Mouse (Mus musculus) G1E (cell line): ENCODE results near the gene Ddi2.

Experiments
- CTCF ChIP-seq: IDR thresholded peaks from 2 replicates; pipeline ENCODE4 v1.5.1; 2012; ENCODE audit warnings: low read depth, low read length, inconsistent platforms, mixed read lengths
- GATA1 ChIP-seq: IDR thresholded peaks from 2 replicates; pipeline ENCODE4 v1.6.1; 2012; ENCODE audit warnings: borderline replicate concordance, low read length, inconsistent platforms, mixed read lengths

DNA sequence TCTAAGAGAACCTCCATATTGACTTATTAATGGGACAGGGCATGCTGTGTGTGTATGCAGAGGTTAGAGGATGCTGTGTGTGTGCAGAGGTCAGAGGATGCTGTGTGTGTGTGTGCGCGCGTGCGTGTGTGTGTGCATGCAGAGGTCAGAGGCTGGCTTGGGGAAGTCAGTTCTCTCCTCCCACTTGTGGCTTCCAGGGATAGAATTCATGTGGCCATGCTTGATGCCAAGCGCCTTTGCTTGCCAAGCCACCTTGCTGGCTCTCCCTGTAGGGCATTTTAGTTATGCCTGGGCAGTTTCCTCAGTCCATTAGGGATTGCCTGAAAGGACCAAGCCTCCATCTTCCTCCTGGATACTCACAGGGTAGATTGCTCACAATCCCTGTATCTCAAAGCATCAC lies 86.5 kb downstream of the Ddi2 start:
- TF ChIP-seq CTCF (no peak), GATA1 (no peak)
